Mouse (Mus musculus): ENCODE data around the gene Atic.

Atic gene

DNA sequence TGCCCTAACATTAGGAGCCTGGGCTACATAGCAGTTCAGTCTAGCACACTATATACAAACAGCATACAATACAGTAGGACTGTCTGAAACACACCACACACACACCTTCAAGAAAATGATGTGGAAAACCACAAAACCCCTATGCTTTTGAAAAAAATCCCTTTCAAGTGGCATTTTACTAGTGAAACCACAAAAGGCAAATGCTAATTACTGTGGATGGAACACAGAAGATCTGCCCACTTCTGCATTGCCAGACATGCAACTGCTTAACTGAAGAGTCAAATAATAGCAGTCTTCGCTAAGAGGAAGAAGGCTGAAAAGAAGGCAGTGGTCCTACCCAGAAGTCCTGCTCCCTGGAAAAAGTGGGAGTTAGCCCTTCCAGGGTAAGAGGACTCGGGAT is 37.3 kb downstream of the Atic start:
- no peak for DNase-seq (ENCODE audit: low spot score in 2 of 2)

DNA sequence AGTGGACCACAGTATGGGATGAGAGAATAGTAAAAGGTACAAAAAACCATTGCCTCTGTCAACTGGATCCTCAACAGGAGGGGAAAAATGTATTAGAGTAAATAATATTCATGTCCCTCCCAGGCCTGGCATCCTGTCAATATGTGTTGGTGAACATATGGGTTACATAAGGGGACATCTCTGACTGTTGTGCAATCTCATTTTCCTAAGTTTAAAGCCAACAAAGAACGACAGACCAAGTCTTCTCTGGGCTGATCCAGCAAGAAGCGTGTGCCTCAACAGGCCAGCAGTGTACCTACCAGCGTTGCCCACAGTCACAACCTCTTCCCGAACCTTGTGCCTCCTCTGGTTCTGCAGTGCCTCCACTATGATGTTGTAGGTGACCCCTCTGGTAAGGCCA is 38.4 kb downstream of the Atic start:
- DNase-seq (ENCODE audit: low spot score in 2 of 2), result no peak

- DNase-seq (ENCODE audit: low spot score in 2 of 2), result no peak
These were observed 48.8 kb downstream of the Atic start for GRCm38 (mm10) chr1:71605751-71606150.

GRCm38 (mm10) chr1:71606600-71607325 is 49.8 kb downstream of the Atic start:
- DNase-seq (ENCODE audit: low spot score in 2 of 2), result no peak

GRCm38 (mm10) chr1:71609057-71609775 is 52.3 kb downstream of the Atic start:
- no peak for DNase-seq (ENCODE audit: low spot score in 2 of 2)

GRCm38 (mm10) chr1:71609916-71610315 is 53.0 kb downstream of the Atic start:
- no peak for DNase-seq (ENCODE audit: low spot score in 2 of 2)

DNA sequence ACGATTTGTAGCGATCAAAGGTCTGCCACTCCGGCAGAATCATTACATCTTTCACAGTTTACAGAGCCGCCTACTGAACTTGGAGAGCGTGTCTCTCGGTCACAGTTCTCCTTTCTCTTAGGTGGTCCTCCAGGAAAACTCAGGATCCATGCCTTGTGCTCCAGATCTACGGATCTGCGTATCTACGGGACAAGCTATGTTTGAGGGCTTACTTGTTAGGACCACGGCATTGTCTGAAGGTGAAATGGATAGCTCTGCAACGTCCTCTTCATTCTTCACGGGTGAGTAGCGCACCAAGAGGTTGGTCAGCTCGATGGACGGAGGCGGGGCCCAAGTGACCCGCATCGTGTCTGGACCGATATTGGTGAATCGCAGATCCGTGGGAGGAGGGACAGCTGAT is 55.3 kb downstream of the Atic start:
- no peak for DNase-seq (ENCODE audit: low spot score in 2 of 2)

DNA sequence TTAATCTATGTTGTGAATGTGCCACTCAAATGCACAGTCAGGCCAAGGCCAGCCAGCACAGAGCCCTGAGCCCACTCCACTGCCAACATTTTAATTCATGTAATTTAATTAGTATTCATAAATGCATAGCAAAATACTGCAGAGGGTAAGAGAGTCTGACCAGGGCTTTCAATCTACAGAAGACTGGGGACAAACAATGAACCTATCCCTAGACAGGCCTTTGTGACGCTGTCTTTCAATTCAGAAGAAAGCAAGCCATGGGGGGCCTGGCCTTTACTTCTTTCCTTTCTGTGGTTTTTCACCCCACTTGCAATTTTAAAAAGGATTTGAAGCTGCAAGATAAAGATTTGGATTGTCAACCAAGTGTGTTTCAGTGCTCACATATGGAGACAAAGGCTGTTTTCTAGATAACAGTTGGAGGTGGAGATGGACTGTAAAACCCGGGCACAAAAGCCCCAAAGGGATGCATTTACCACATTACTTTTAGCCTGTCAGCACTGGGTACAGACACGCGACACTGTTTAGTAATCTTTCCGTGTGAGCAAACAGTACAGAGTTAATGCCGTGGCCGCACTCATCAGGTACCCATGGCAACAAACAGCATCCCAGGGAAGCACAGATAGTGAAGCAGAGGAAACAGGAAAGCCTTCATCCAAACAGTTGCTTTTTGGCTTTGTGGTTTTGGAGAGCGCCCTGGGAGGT is 57.7 kb downstream of the Atic start:
- DNase-seq (ENCODE audit: low spot score in 2 of 2), result no peak

GRCm38 (mm10) chr1:71621526-71621925 is 64.6 kb downstream of the Atic start:
- no peak for DNase-seq (ENCODE audit: low spot score in 2 of 2)

- DNase-seq (ENCODE audit: low spot score in 2 of 2), result no peak
These were observed 66.7 kb downstream of the Atic start for GRCm38 (mm10) chr1:71623625-71624024.

Measured in urinary bladder, postnatal 4 days (tissue).